ENCODE assay signal across 8 mouse cellular contexts in genomic region chr11:59458973-59459372, GRCm38 (mm10). TPM values are rescaled to one million over a fixed set of nuclear protein-coding genes. Genes with fewer than 3 reads are reported as not detected.
DNase-seq lines count a peak whose midpoint lies in the region; ATAC-seq and TF ChIP-seq lines count a peak whose summit lies in the region.

No protein-coding gene starts in this region.

- peaks cover 92% of the 10 kb centered on the region for H3K36me3 ChIP-seq in midbrain, embryonic 10.5 days
- H3K36me3 ChIP-seq in midbrain, embryonic 15.5 days (replicated peaks), result peaks cover 51% of the 10 kb centered on the region
- H3K36me3 ChIP-seq in embryonic facial prominence, embryonic 13.5 days, result peaks cover 78% of the 10 kb centered on the region
- H3K36me3 ChIP-seq in intestine, postnatal 0 days (ENCODE audit: control insufficient read depth, insufficient read depth), result peaks cover 52% of the 10 kb centered on the region
- H3K36me3 ChIP-seq in hindbrain, embryonic 10.5 days, result peaks cover 91% of the 10 kb centered on the region

- H3K27me3 ChIP-seq in midbrain, embryonic 10.5 days (ENCODE audit: low read depth, poor library complexity, severe bottlenecking), result no peaks in the 10 kb centered on the region
- no peaks in the 10 kb centered on the region for H3K27me3 ChIP-seq in midbrain, embryonic 15.5 days (replicated peaks)
- no peaks in the 10 kb centered on the region for H3K27me3 ChIP-seq in embryonic facial prominence, embryonic 13.5 days
- H3K27me3 ChIP-seq in intestine, postnatal 0 days (replicated peaks; ENCODE audit: control insufficient read depth, insufficient read depth, low read length), result no peaks in the 10 kb centered on the region
- H3K27me3 ChIP-seq in hindbrain, embryonic 10.5 days (ENCODE audit: insufficient read depth, poor library complexity, severe bottlenecking), result no peaks in the 10 kb centered on the region

- H3K9me3 ChIP-seq in midbrain, embryonic 10.5 days (replicated peaks), result peaks cover 20% of the 10 kb centered on the region
- H3K9me3 ChIP-seq in midbrain, embryonic 15.5 days, result peaks cover 14% of the 10 kb centered on the region
- peaks cover 11% of the 10 kb centered on the region for H3K9me3 ChIP-seq in embryonic facial prominence, embryonic 13.5 days
- peaks cover 16% of the 10 kb centered on the region for H3K9me3 ChIP-seq in intestine, postnatal 0 days (ENCODE audit: control insufficient read depth)
- peaks cover 20% of the 10 kb centered on the region for H3K9me3 ChIP-seq in hindbrain, embryonic 10.5 days

- H3K4me3 ChIP-seq in midbrain, embryonic 10.5 days, result no peak overlapping the region
- no peak overlapping the region for H3K4me3 ChIP-seq in midbrain, embryonic 15.5 days
- H3K4me3 ChIP-seq in embryonic facial prominence, embryonic 13.5 days, result no peak overlapping the region
- no peak overlapping the region for H3K4me3 ChIP-seq in intestine, postnatal 0 days (ENCODE audit: low read depth, low read length)
- no peak overlapping the region for H3K4me3 ChIP-seq in hindbrain, embryonic 10.5 days

- H3K4me1 ChIP-seq in midbrain, embryonic 10.5 days, result no peaks in the 10 kb centered on the region
- no peaks in the 10 kb centered on the region for H3K4me1 ChIP-seq in midbrain, embryonic 15.5 days
- H3K4me1 ChIP-seq in embryonic facial prominence, embryonic 13.5 days, result peaks cover 11% of the 10 kb centered on the region
- H3K4me1 ChIP-seq in intestine, postnatal 0 days (replicated peaks; ENCODE audit: control insufficient read depth, insufficient read depth, low read length), result no peaks in the 10 kb centered on the region
- H3K4me1 ChIP-seq in hindbrain, embryonic 10.5 days (replicated peaks), result no peaks in the 10 kb centered on the region

- H3K9ac ChIP-seq in midbrain, embryonic 15.5 days, result no peak overlapping the region
- H3K9ac ChIP-seq in embryonic facial prominence, embryonic 13.5 days, result no peak overlapping the region
- no peak overlapping the region for H3K9ac ChIP-seq in intestine, postnatal 0 days (ENCODE audit: low read depth, low read length)

- no peak for TF ChIP-seq CTCF in intestine, postnatal 0 days (IDR thresholded peaks at IDR 0.05; ENCODE audit: low read depth)

- no peak overlapping the region for H3K4me2 ChIP-seq in midbrain, embryonic 15.5 days
- H3K4me2 ChIP-seq in embryonic facial prominence, embryonic 13.5 days, result no peak overlapping the region
- no peak overlapping the region for H3K4me2 ChIP-seq in intestine, postnatal 0 days (replicated peaks; ENCODE audit: low read depth)

- no peak for ATAC-seq in midbrain, embryonic 15.5 days (replicated peaks)
- ATAC-seq in embryonic facial prominence, embryonic 13.5 days (ENCODE audit: insufficient number of reproducible peaks, insufficient read depth, low FRiP score, low TSS enrichment, low read depth), result peak; percentile 74
- peak; percentile 82 for ATAC-seq in intestine, postnatal 0 days

- WGBS in midbrain, embryonic 10.5 days, result 67% methylated on average over 5 of the region's 5 CpGs
- WGBS in midbrain, embryonic 15.5 days, result 66% methylated on average over 5 of the region's 5 CpGs
- WGBS in embryonic facial prominence, embryonic 13.5 days, result 33% methylated on average over 5 of the region's 5 CpGs
- 9% methylated on average over 5 of the region's 5 CpGs for WGBS in intestine, postnatal 0 days
- 63% methylated on average over 5 of the region's 5 CpGs for WGBS in hindbrain, embryonic 10.5 days

- H3K27ac ChIP-seq in midbrain, embryonic 10.5 days (replicated peaks), result no peak overlapping the region
- H3K27ac ChIP-seq in midbrain, embryonic 15.5 days, result no peak overlapping the region
- peak overlapping the region; percentile 62 for H3K27ac ChIP-seq in embryonic facial prominence, embryonic 13.5 days
- no peak overlapping the region for H3K27ac ChIP-seq in intestine, postnatal 0 days (ENCODE audit: low read depth, low read length)
- no peak overlapping the region for H3K27ac ChIP-seq in hindbrain, embryonic 10.5 days

- peak; percentile 12 for DNase-seq in midbrain, embryonic 10.5 days (ENCODE audit: low spot score)
- peak; percentile 74 for DNase-seq in lung, postnatal 14 days
- no peak for DNase-seq in left cerebral cortex, adult 18-20 months (ENCODE audit: low spot score in 2 of 2)
- no peak for DNase-seq in hindbrain, embryonic 10.5 days (ENCODE audit: low spot score)
- no peak for DNase-seq in gastrocnemius, postnatal 4 days (ENCODE audit: low spot score in 2 of 2)

RNA-seq across cellular contexts. Expression of gene Snap47, which starts 8.0 kb away (rescaled TPM):
- polyA plus RNA-seq in midbrain, embryonic 10.5 days (2016; fragmentation: Nextera tagmentation; extraction: Ambion mirVana), result 108 and 127 TPM in 2 replicates
- 539 and 549 TPM in 2 replicates for polyA plus RNA-seq in midbrain, embryonic 15.5 days (2015; fragmentation: Nextera tagmentation; extraction: Ambion mirVana)
- 137 and 140 TPM in 2 replicates for polyA plus RNA-seq in embryonic facial prominence, embryonic 13.5 days (2015; fragmentation: Nextera tagmentation; extraction: Ambion mirVana)
- 37.3 and 39.6 TPM in 2 replicates for polyA plus RNA-seq in intestine, postnatal 0 days (2015; fragmentation: Nextera tagmentation; extraction: Ambion mirVana)
- total RNA-seq in left cerebral cortex, adult 18-20 months (2021), result 100 to 1,000 TPM; 396 to 405 TPM
- polyA plus RNA-seq in hindbrain, embryonic 10.5 days (2016; fragmentation: Nextera tagmentation; extraction: Ambion mirVana), result 110 and 138 TPM in 2 replicates
- 10 to 100 TPM; 34.8 to 40.9 TPM for total RNA-seq in gastrocnemius, postnatal 4 days (2021)

RNA-seq across cellular contexts. Expression of gene Jmjd4, which starts 9.1 kb away (rescaled TPM):
- 16.2 and 18.1 TPM in 2 replicates for polyA plus RNA-seq in midbrain, embryonic 10.5 days (2016; fragmentation: Nextera tagmentation; extraction: Ambion mirVana)
- polyA plus RNA-seq in midbrain, embryonic 15.5 days (2015; fragmentation: Nextera tagmentation; extraction: Ambion mirVana), result 19.2 and 20.5 TPM in 2 replicates
- 14.9 and 15.4 TPM in 2 replicates for polyA plus RNA-seq in embryonic facial prominence, embryonic 13.5 days (2015; fragmentation: Nextera tagmentation; extraction: Ambion mirVana)
- 4.1 and 4.4 TPM in 2 replicates for polyA plus RNA-seq in intestine, postnatal 0 days (2015; fragmentation: Nextera tagmentation; extraction: Ambion mirVana)
- 10 to 100 TPM; 25.7 to 25.9 TPM for total RNA-seq in left cerebral cortex, adult 18-20 months (2021)
- polyA plus RNA-seq in hindbrain, embryonic 10.5 days (2016; fragmentation: Nextera tagmentation; extraction: Ambion mirVana), result 13.4 and 16.1 TPM in 2 replicates
- 10 to 100 TPM in 1 of 2 experiments, 1 to 10 TPM in 1; 8.5 to 10.0 TPM for total RNA-seq in gastrocnemius, postnatal 4 days (2021)

RNA-seq across cellular contexts. Expression of gene Zfp867, which starts 13.3 kb away (rescaled TPM):
- polyA plus RNA-seq in midbrain, embryonic 10.5 days (2016; fragmentation: Nextera tagmentation; extraction: Ambion mirVana), result 9.5 and 11.3 TPM in 2 replicates
- 13.8 and 15.4 TPM in 2 replicates for polyA plus RNA-seq in midbrain, embryonic 15.5 days (2015; fragmentation: Nextera tagmentation; extraction: Ambion mirVana)
- polyA plus RNA-seq in embryonic facial prominence, embryonic 13.5 days (2015; fragmentation: Nextera tagmentation; extraction: Ambion mirVana), result 10.5 and 11.3 TPM in 2 replicates
- polyA plus RNA-seq in intestine, postnatal 0 days (2015; fragmentation: Nextera tagmentation; extraction: Ambion mirVana), result 1.8 and 2.1 TPM in 2 replicates
- 1 to 10 TPM; 3.4 to 3.5 TPM for total RNA-seq in left cerebral cortex, adult 18-20 months (2021)
- polyA plus RNA-seq in hindbrain, embryonic 10.5 days (2016; fragmentation: Nextera tagmentation; extraction: Ambion mirVana), result 8.0 and 9.1 TPM in 2 replicates
- 1 to 10 TPM; 5.7 to 6.1 TPM for total RNA-seq in gastrocnemius, postnatal 4 days (2021)

Comparison
In these comparisons a context has a peak if more than half of its experiments do, and no peak if none do; other contexts are left out.
1. DNase-seq: peak in midbrain, embryonic 10.5 days (single experiment) and lung, postnatal 14 days (single experiment); none in left cerebral cortex, adult 18-20 months (0 of 2), hindbrain, embryonic 10.5 days (single experiment) and gastrocnemius, postnatal 4 days (0 of 2).